Mouse (Mus musculus) limb, embryonic 14.5 days (tissue): Measurements from ENCODE around the gene Osbpl8. TPM values are rescaled to one million over a fixed set of nuclear protein-coding genes. Genes with fewer than 3 reads are reported as not detected.

Source experiments
- ATAC-seq: fragments of 200-750 bp; cut with Nextera tagmentation; 2 replicates; pipeline ENCODE4 v1.8.0; 2017; ENCODE audit warnings: low read depth, moderate number of reproducible peaks, moderate TSS enrichment; ENCODE audit not compliant: low FRiP score
- DNase-seq: peaks from one replicate; pipeline ENCODE4 v3.0.0-alpha.2; 2015; ENCODE audit warnings: low spot score
- H3K27ac ChIP-seq: fragments of 300-500 bp; sonication (generic); replicated peaks from 2 replicates; pipeline ENCODE4 v1.5.1; 2014; ENCODE audit warnings: low read depth, mild to moderate bottlenecking, low read length, moderate library complexity, mixed read lengths
- H3K27me3 ChIP-seq: fragments of 300-500 bp; sonication (generic); 2 replicates; pipeline ENCODE4 v1.6.1; 2014; ENCODE audit warnings: low read length, mixed read lengths; ENCODE audit not compliant: control insufficient read depth, insufficient read depth
- H3K36me3 ChIP-seq: fragments of 300-500 bp; sonication (generic); 2 replicates; pipeline ENCODE4 v1.6.1; 2014; ENCODE audit warnings: mild to moderate bottlenecking, low read length, moderate library complexity, mixed read lengths; ENCODE audit not compliant: control insufficient read depth, insufficient read depth
- H3K4me1 ChIP-seq: fragments of 300-500 bp; sonication (generic); 2 replicates; pipeline ENCODE4 v1.6.1; 2014; ENCODE audit warnings: antibody characterized with exemption, low read length, mixed read lengths; ENCODE audit not compliant: control insufficient read depth, insufficient read depth
- H3K4me2 ChIP-seq: fragments of 300-500 bp; sonication (generic); replicated peaks from 2 replicates; pipeline ENCODE4 v1.6.1; 2014; ENCODE audit warnings: low read depth, mild to moderate bottlenecking, low read length, moderate library complexity; ENCODE audit not compliant: severe bottlenecking
- H3K4me3 ChIP-seq: fragments of 300-500 bp; sonication (generic); replicated peaks from 2 replicates; pipeline ENCODE4 v1.5.1; 2014; ENCODE audit warnings: low read length
- H3K9ac ChIP-seq: fragments of 300-500 bp; sonication (generic); 2 replicates; pipeline ENCODE4 v1.6.1; 2014; ENCODE audit warnings: mild to moderate bottlenecking, low read depth, low read length, moderate library complexity; ENCODE audit not compliant: severe bottlenecking
- H3K9me3 ChIP-seq: fragments of 300-500 bp; sonication (generic); 2 replicates; pipeline ENCODE4 v1.6.1; 2016; ENCODE audit warnings: low read length; ENCODE audit not compliant: control insufficient read depth
- POLR2A ChIP-seq: fragments of 200-500 bp; IDR thresholded peaks from 2 replicates; pipeline ENCODE4 v1.8.0; 2012; ENCODE audit warnings: inconsistent platforms, mild to moderate bottlenecking, moderate library complexity, borderline replicate concordance; ENCODE audit not compliant: insufficient read depth, insufficient read length; ENCODE audit errors: extremely low read depth
- WGBS: fragments of 180-500 bp; shearing (Covaris S2); extraction: QIAGEN DNeasy Blood & Tissue Kit; methylation state at CpG from one replicate; pipeline ENCODE4 v1.1.7; 2014; 5-methylcytosine and 5-hydroxymethylcytosine counted together
- polyA plus RNA-seq, 2 experiments: library from polyadenylated mRNA; depleted of rRNA in 1 of 2; stranded (reverse) in 1 of 2; unstranded in 1 of 2; fragments of >200 nt; fragmentation: Nextera tagmentation in 1 of 2; extraction: Ambion mirVana in 1 of 2; gene quantifications; 2 replicates each; pipeline versions ENCODE4 v1.2.1 to v1.2.3; 2012 to 2014

Osbpl8 gene
- polyA plus RNA-seq, 2 experiments: 9.0 to 10.4 TPM

- H3K4me2 ChIP-seq: no peak overlapping the region
- ATAC-seq (no peak), DNase-seq (no peak)
- no peaks in the 10 kb centered on the region for H3K27me3 ChIP-seq
- no peak for TF ChIP-seq POLR2A
- H3K36me3 ChIP-seq: no peaks in the 10 kb centered on the region
- H3K27ac ChIP-seq: no peak overlapping the region
- H3K4me1 ChIP-seq: no peaks in the 10 kb centered on the region
- no peak overlapping the region for H3K9ac ChIP-seq
- no peak overlapping the region for H3K4me3 ChIP-seq
- no peaks in the 10 kb centered on the region for H3K9me3 ChIP-seq
- WGBS: 85% methylated on average over 5 of the region's 5 CpGs
These were observed 179.0 kb downstream of the Osbpl8 start for GRCm38 (mm10) chr10:111343555-111343954.

Other genes starting within 250 kb of the Osbpl8 start
- gene Csrp2, start 245.0 kb upstream of the Osbpl8 start, polyA plus RNA-seq (2012; rRNA removed): 124 and 168 TPM in 2 replicates
- gene Csrp2, start 245.0 kb upstream of the Osbpl8 start, polyA plus RNA-seq (2014; fragmentation: Nextera tagmentation; extraction: Ambion mirVana): 155 and 170 TPM in 2 replicates
- gene Zdhhc17, start 154.6 kb upstream of the Osbpl8 start, polyA plus RNA-seq (2012; rRNA removed): 41.8 and 49.7 TPM in 2 replicates
- gene Zdhhc17, start 154.6 kb upstream of the Osbpl8 start, polyA plus RNA-seq (2014; fragmentation: Nextera tagmentation; extraction: Ambion mirVana): 25.0 and 31.4 TPM in 2 replicates
- gene Bbs10, start 133.9 kb downstream of the Osbpl8 start, polyA plus RNA-seq (2012; rRNA removed): 4.2 and 4.9 TPM in 2 replicates
- 4.4 and 6.1 TPM in 2 replicates for gene Bbs10, start 133.9 kb downstream of the Osbpl8 start, polyA plus RNA-seq (2014; fragmentation: Nextera tagmentation; extraction: Ambion mirVana)